Mouse (Mus musculus) embryonic facial prominence, embryonic 11.5 days (tissue): ENCODE measurements at regions not wholly inside any gene's neighbourhood (a gene's known extent, or its start where the extent isn't known, plus 50 kb on each side); places are given as distances from the start of the nearest gene placed in this dataset.

ENCODE experiments used
- ATAC-seq: fragments of 200-750 bp; cut with Nextera tagmentation; replicated peaks from 2 replicates; pipeline ENCODE4 v1.8.0; 2017; ENCODE audit warnings: low read depth; ENCODE audit not compliant: insufficient number of reproducible peaks, low FRiP score, low TSS enrichment
- DNase-seq: peaks from one replicate; pipeline ENCODE4 v3.0.0-alpha.2; 2015; ENCODE audit warnings: low spot score
- H3K27ac ChIP-seq: fragments of 300-500 bp; sonication (generic); replicated peaks from 2 replicates; pipeline ENCODE4 v1.5.1; 2014; ENCODE audit warnings: mild to moderate bottlenecking, low read depth, low read length, control low read depth
- H3K27me3 ChIP-seq: fragments of 300-500 bp; sonication (generic); 2 replicates; pipeline ENCODE4 v1.6.1; 2014; ENCODE audit warnings: mild to moderate bottlenecking, low read length, moderate library complexity, mixed read lengths; ENCODE audit not compliant: control insufficient read depth, insufficient read depth
- H3K36me3 ChIP-seq: fragments of 300-500 bp; sonication (generic); replicated peaks from 2 replicates; pipeline ENCODE4 v1.6.1; 2014; ENCODE audit warnings: low read depth, mild to moderate bottlenecking, low read length, moderate library complexity, mixed read lengths; ENCODE audit not compliant: control insufficient read depth, insufficient read depth
- H3K4me1 ChIP-seq: fragments of 300-500 bp; sonication (generic); 2 replicates; pipeline ENCODE4 v1.6.1; 2014; ENCODE audit warnings: low read length, mixed read lengths; ENCODE audit not compliant: control insufficient read depth, insufficient read depth
- H3K4me2 ChIP-seq: fragments of 300-500 bp; sonication (generic); 2 replicates; pipeline ENCODE4 v1.6.1; 2014; ENCODE audit warnings: low read depth, mild to moderate bottlenecking, control low read depth, low read length, moderate library complexity
- H3K4me3 ChIP-seq: fragments of 300-500 bp; sonication (generic); 2 replicates; pipeline ENCODE4 v1.5.1; 2014; ENCODE audit warnings: low read depth, low read length, control low read depth
- H3K9ac ChIP-seq: fragments of 300-500 bp; sonication (generic); replicated peaks from 2 replicates; pipeline ENCODE4 v1.6.1; 2014; ENCODE audit warnings: mild to moderate bottlenecking, control low read depth, low read length
- H3K9me3 ChIP-seq: fragments of 300-500 bp; sonication (generic); replicated peaks from 2 replicates; pipeline ENCODE4 v1.6.1; 2016; ENCODE audit warnings: mild to moderate bottlenecking, low read length, inconsistent platforms, mixed read lengths; ENCODE audit not compliant: control insufficient read depth
- WGBS: fragments of 180-500 bp; shearing (Covaris S2); extraction: QIAGEN DNeasy Blood & Tissue Kit; methylation state at CpG from one replicate; pipeline ENCODE4 v1.1.7; 2014; 5-methylcytosine and 5-hydroxymethylcytosine counted together

GRCm38 (mm10) chr12:39724172-39724571, 313.7 kb downstream of the Arl4a start:
- no peak overlapping the region for H3K9ac ChIP-seq
- WGBS: 78% methylated on average over 2 of the region's 2 CpGs
- H3K4me1 ChIP-seq: no peaks in the 10 kb centered on the region
- no peak for ATAC-seq
- DNase-seq: no peak
- no peak overlapping the region for H3K27ac ChIP-seq
- no peaks in the 10 kb centered on the region for H3K27me3 ChIP-seq
- no peak overlapping the region for H3K4me2 ChIP-seq
- no peak overlapping the region for H3K4me3 ChIP-seq
- H3K9me3 ChIP-seq: no peaks in the 10 kb centered on the region
- H3K36me3 ChIP-seq: no peaks in the 10 kb centered on the region

DNA sequence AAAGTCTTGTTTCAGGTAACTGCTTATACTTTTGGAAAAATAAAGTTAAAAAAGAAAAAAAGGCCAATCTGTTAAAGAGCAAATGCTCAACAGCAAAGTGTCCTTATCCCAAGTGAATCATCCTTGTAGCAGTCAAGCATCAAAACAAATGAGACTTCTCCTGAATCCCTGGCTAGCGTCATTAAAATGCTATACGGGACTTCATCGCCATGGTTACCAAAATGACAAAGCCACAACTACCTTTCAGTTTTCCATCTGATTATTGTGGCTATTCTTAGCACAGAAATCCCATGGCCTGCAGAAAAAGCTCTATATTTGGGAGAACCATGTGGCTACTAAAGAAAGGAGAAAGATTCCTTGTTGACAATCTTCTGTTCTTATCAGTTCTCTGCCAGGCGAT, 322.7 kb downstream of the Arl4a start:
- no peaks in the 10 kb centered on the region for H3K36me3 ChIP-seq
- no peak for ATAC-seq
- WGBS: 63% methylated on average over 4 of the region's 4 CpGs
- H3K27ac ChIP-seq: no peak overlapping the region
- H3K4me1 ChIP-seq: no peaks in the 10 kb centered on the region
- H3K27me3 ChIP-seq: no peaks in the 10 kb centered on the region
- no peak overlapping the region for H3K4me3 ChIP-seq
- H3K4me2 ChIP-seq: no peak overlapping the region
- no peaks in the 10 kb centered on the region for H3K9me3 ChIP-seq
- no peak overlapping the region for H3K9ac ChIP-seq
- peak; percentile 13 for DNase-seq

GRCm38 (mm10) chr12:39714169-39714794, 323.5 kb downstream of the Arl4a start:
- 86% methylated on average over 2 of the region's 2 CpGs for WGBS
- Histone ChIP-seq H3K4me2 (no peak overlapping the region), H3K9me3 (no peaks in the 10 kb centered on the region), H3K4me1 (no peaks in the 10 kb centered on the region), H3K9ac (no peak overlapping the region), H3K36me3 (no peaks in the 10 kb centered on the region), H3K27me3 (no peaks in the 10 kb centered on the region), H3K4me3 (no peak overlapping the region), H3K27ac (no peak overlapping the region)
- DNase-seq (no peak), ATAC-seq (no peak)

GRCm38 (mm10) chr12:39711807-39712206, 326.0 kb downstream of the Arl4a start:
- Histone ChIP-seq H3K9ac (no peak overlapping the region), H3K9me3 (no peaks in the 10 kb centered on the region), H3K4me1 (no peaks in the 10 kb centered on the region), H3K27me3 (no peaks in the 10 kb centered on the region), H3K27ac (no peak overlapping the region), H3K36me3 (no peaks in the 10 kb centered on the region), H3K4me3 (no peak overlapping the region), H3K4me2 (no peak overlapping the region)
- DNase-seq (no peak), ATAC-seq (no peak)
- WGBS: 72% methylated on average over 1 of the region's 1 CpGs

DNA sequence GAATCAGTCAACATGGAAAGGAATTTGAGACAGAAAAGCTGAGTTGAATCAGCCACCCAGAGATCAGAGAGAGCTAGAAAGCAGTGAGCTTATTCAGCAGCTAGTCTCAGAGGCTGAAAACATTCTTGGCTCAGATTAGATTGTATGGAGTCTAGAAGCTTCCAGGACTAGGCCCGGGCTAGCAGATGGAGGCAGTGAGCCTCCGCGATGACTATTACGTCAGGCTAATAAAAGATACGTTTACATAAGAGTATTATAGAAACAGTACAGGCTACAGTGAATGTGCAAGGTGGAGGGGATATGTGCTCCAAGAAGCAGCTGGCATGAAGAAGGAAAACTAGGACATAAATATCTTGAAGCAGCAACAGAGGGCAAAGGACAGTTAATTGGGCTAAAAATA, 328.0 kb downstream of the Arl4a start:
- ATAC-seq: no peak

DNA sequence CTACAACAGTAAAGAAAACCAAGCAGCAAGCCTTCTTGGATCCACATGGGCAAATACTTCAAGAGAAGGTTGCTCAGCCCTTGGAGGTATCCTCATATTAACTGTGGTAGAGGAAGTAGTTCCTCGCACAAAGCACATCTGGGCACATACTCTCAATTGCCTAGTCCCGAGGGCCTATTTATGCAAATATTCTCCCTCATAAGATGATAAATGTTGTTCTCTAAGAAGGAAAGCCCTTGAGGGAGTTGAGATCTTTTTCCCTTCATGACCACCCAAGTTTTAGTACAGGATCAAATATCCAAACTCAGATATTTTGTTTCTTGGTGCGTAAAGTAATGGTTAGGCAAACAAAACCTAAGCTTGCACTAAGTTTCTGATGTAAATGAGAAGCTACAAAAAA, 340.6 kb downstream of the Arl4a start:
- Histone ChIP-seq H3K4me2 (no peak overlapping the region), H3K9ac (no peak overlapping the region), H3K36me3 (no peaks in the 10 kb centered on the region), H3K4me3 (no peak overlapping the region), H3K4me1 (no peaks in the 10 kb centered on the region), H3K9me3 (no peaks in the 10 kb centered on the region), H3K27ac (no peak overlapping the region), H3K27me3 (no peaks in the 10 kb centered on the region)
- DNase-seq (no peak), ATAC-seq (no peak)
- WGBS: 50% methylated on average over 3 of the region's 3 CpGs

More for the DNA sequence above, 328.0 kb downstream of the Arl4a start:
- Histone ChIP-seq H3K4me3 (no peak overlapping the region), H3K4me2 (no peak overlapping the region), H3K9me3 (no peaks in the 10 kb centered on the region), H3K36me3 (no peaks in the 10 kb centered on the region), H3K27ac (no peak overlapping the region), H3K9ac (no peak overlapping the region), H3K27me3 (no peaks in the 10 kb centered on the region), H3K4me1 (no peaks in the 10 kb centered on the region)
- no peak for DNase-seq
- WGBS: 86% methylated on average over 5 of the region's 5 CpGs

DNA sequence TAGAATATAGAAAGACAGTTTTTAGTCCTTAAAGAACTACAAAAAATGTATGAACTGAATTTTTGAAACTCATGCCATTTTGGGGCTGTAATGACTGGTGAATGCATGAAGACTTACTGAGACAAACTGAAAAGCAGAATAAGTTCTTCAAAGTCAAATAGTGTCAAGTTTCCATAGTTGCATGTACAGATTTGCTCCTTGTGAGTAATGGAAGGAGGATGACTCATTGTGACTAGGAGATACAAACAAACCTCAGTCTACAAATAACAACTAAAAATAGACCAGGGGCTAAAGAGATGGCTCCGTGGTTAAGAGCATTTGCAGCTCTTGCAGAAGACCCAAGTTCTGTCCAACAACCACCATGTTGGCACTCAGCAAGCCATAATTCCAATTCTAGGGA, 342.5 kb downstream of the Arl4a start:
- ATAC-seq (no peak), DNase-seq (no peak)
- 82% methylated on average over 1 of the region's 1 CpGs for WGBS

GRCm38 (mm10) chr12:39692043-39692442, 345.8 kb downstream of the Arl4a start:
- no peak overlapping the region for H3K27ac ChIP-seq
- H3K9ac ChIP-seq: no peak overlapping the region
- no peaks in the 10 kb centered on the region for H3K36me3 ChIP-seq
- ATAC-seq (no peak), DNase-seq (no peak)
- H3K4me2 ChIP-seq: no peak overlapping the region
- no peaks in the 10 kb centered on the region for H3K9me3 ChIP-seq
- no peaks in the 10 kb centered on the region for H3K27me3 ChIP-seq
- 91% methylated on average over 2 of the region's 2 CpGs for WGBS
- H3K4me1 ChIP-seq: no peaks in the 10 kb centered on the region
- no peak overlapping the region for H3K4me3 ChIP-seq

More for the DNA sequence above, 342.5 kb downstream of the Arl4a start:
- Histone ChIP-seq H3K27ac (no peak overlapping the region), H3K36me3 (no peaks in the 10 kb centered on the region), H3K9me3 (no peaks in the 10 kb centered on the region), H3K4me2 (no peak overlapping the region), H3K9ac (no peak overlapping the region), H3K4me1 (no peaks in the 10 kb centered on the region), H3K4me3 (no peak overlapping the region), H3K27me3 (no peaks in the 10 kb centered on the region)
